Mouse (Mus musculus): ENCODE results near the gene Capzb. TPM values are rescaled to one million over a fixed set of nuclear protein-coding genes. Genes with fewer than 3 reads are reported as not detected.

Gene Capzb
- total and polyA plus RNA-seq, 2 experiments from 2014 or later = 108 to 309 TPM

DNA sequence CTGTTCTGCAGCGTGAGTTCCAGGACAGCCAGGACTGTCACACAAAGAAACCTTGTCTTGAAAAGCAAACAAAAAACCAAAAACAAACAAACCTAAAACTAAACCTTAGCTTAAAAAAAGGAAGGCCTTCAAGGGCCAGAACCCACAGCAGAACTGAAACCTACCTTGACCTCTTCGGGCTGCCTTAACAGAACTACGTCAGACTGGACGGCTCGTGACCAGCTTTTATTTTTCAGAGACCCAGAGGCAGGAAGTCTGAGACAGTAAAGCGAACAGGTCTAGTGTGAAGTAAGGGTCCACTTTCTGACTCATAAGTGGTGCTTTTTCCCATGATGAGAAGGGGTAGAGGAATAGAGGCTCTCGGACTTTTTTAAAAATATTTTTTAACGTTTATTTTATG lies 26.5 kb upstream of the Capzb start:
- TF ChIP-seq CTCF (IDR thresholded peaks at IDR 0.05) = no peak
- Histone ChIP-seq H3K4me1 (ENCODE audit: insufficient read depth, low read length) (no peaks in the 10 kb centered on the region), H3K9me3 (ENCODE audit: low read length) (no peaks in the 10 kb centered on the region), H3K27ac (ENCODE audit: low read depth, low read length) (no peak overlapping the region), H3K9ac (replicated peaks; ENCODE audit: low read length, poor library complexity, severe bottlenecking) (no peak overlapping the region), H3K4me2 (ENCODE audit: low read depth, low read length, poor library complexity, severe bottlenecking) (no peak overlapping the region), H3K36me3 (ENCODE audit: insufficient read depth, low read length) (no peaks in the 10 kb centered on the region), H3K4me3 (ENCODE audit: low read depth, low read length) (no peak overlapping the region), H3K27me3 (ENCODE audit: insufficient read depth, low read length) (no peaks in the 10 kb centered on the region)
- DNase-seq (ENCODE audit: low spot score) = no peak
- WGBS = 83% methylated on average over 8 of the region's 8 CpGs
- no peak for ATAC-seq (ENCODE audit: low FRiP score)

DNA sequence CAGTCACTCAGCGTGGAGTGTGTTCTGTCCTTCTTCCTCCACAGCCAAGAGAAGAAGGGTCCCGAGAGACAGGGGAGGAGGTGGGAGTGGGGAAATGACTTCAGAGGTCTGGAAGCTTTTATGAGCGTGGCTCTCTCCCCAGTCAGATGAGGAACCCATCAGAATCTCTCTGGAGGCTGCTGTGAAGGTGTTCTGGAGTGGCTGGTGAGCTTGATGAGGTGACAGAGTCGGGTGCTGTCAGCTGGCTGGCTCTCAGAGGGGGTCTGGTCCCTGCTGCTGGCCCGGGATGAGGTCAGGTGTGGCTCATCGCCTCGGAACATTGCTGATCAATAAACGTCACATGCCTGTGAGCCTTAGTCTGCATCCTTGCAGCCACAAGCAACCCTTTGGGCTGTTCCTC lies 25.6 kb upstream of the Capzb start:
- Histone ChIP-seq H3K36me3 (ENCODE audit: insufficient read depth, low read length) (no peaks in the 10 kb centered on the region), H3K4me1 (ENCODE audit: insufficient read depth, low read length) (no peaks in the 10 kb centered on the region), H3K9ac (replicated peaks; ENCODE audit: low read length, poor library complexity, severe bottlenecking) (no peak overlapping the region), H3K27ac (ENCODE audit: low read depth, low read length) (no peak overlapping the region), H3K27me3 (ENCODE audit: insufficient read depth, low read length) (no peaks in the 10 kb centered on the region), H3K4me3 (ENCODE audit: low read depth, low read length) (no peak overlapping the region), H3K9me3 (ENCODE audit: low read length) (no peaks in the 10 kb centered on the region), H3K4me2 (ENCODE audit: low read depth, low read length, poor library complexity, severe bottlenecking) (no peak overlapping the region)
- no peak for TF ChIP-seq CTCF (IDR thresholded peaks at IDR 0.05)
- ATAC-seq (ENCODE audit: low FRiP score) (no peak), DNase-seq (ENCODE audit: low spot score) (no peak)
- 81% methylated on average over 8 of the region's 8 CpGs for whole genome bisulfite sequencing

GRCm38 (mm10) chr4:139168985-139169747 lies 23.5 kb upstream of the Capzb start:
- TF ChIP-seq CTCF (IDR thresholded peaks at IDR 0.05) = no peak
- H3K4me3 ChIP-seq (ENCODE audit: low read depth, low read length) = no peak overlapping the region
- 76% methylated on average over 15 of the region's 15 CpGs for WGBS
- DNase-seq (ENCODE audit: low spot score) (no peak), ATAC-seq (ENCODE audit: low FRiP score) (no peak)
- H3K36me3 ChIP-seq (ENCODE audit: insufficient read depth, low read length) = no peaks in the 10 kb centered on the region
- H3K4me1 ChIP-seq (ENCODE audit: insufficient read depth, low read length) = no peaks in the 10 kb centered on the region
- H3K27me3 ChIP-seq (ENCODE audit: insufficient read depth, low read length) = no peaks in the 10 kb centered on the region
- no peaks in the 10 kb centered on the region for H3K9me3 ChIP-seq (ENCODE audit: low read length)
- no peak overlapping the region for H3K9ac ChIP-seq (replicated peaks; ENCODE audit: low read length, poor library complexity, severe bottlenecking)
- no peak overlapping the region for H3K27ac ChIP-seq (ENCODE audit: low read depth, low read length)
- H3K4me2 ChIP-seq (ENCODE audit: low read depth, low read length, poor library complexity, severe bottlenecking) = no peak overlapping the region

DNA sequence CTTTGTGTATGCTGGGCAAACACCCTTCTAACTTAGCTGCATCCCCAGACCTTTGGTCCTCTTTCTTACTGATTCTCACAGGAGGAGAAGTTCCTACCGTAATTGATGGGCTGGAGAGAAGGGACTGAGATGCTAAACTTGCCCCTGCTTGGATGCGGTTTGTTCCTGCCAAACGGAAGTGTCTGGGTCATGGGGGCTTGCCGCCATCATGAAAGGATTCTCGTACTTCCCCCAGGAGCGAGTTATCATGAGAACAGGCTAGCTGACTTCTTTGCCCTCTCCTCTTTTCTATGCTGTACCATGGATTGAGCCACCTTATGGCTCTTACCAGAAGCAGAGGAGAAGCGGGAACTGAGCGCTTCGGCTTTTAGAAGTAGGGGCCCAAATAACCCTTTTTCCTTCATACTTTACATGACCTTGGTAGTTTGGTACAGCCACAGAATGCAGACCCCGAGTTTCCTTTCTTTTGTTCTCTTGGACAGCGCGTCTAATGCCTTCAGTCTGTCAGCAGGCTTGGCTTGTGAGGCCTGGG lies 22.9 kb upstream of the Capzb start:
- Histone ChIP-seq H3K27me3 (ENCODE audit: insufficient read depth, low read length) (no peaks in the 10 kb centered on the region), H3K4me1 (ENCODE audit: insufficient read depth, low read length) (no peaks in the 10 kb centered on the region), H3K4me3 (ENCODE audit: low read depth, low read length) (no peak overlapping the region), H3K9ac (replicated peaks; ENCODE audit: low read length, poor library complexity, severe bottlenecking) (no peak overlapping the region), H3K9me3 (ENCODE audit: low read length) (no peaks in the 10 kb centered on the region), H3K27ac (ENCODE audit: low read depth, low read length) (no peak overlapping the region), H3K4me2 (ENCODE audit: low read depth, low read length, poor library complexity, severe bottlenecking) (no peak overlapping the region), H3K36me3 (ENCODE audit: insufficient read depth, low read length) (no peaks in the 10 kb centered on the region)
- WGBS = 58% methylated on average over 12 of the region's 12 CpGs
- DNase-seq (ENCODE audit: low spot score) = no peak
- no peak for ATAC-seq (ENCODE audit: low FRiP score)
- TF ChIP-seq CTCF (IDR thresholded peaks at IDR 0.05) = no peak

- DNase-seq (ENCODE audit: low spot score) (peak; percentile 31), ATAC-seq (ENCODE audit: low FRiP score) (no peak)
Measured at GRCm38 (mm10) chr4:139175061-139175971, 17.4 kb upstream of the Capzb start.

More at GRCm38 (mm10) chr4:139175061-139175971, 17.4 kb upstream of the Capzb start:
- WGBS = 57% methylated on average over 20 of the region's 20 CpGs
- Histone ChIP-seq H3K4me3 (ENCODE audit: low read depth, low read length) (no peak overlapping the region), H3K4me1 (ENCODE audit: insufficient read depth, low read length) (no peaks in the 10 kb centered on the region), H3K4me2 (ENCODE audit: low read depth, low read length, poor library complexity, severe bottlenecking) (no peak overlapping the region), H3K27ac (ENCODE audit: low read depth, low read length) (0 out of 2 replicates have a peak overlapping the region, but pooled peaks have one; percentile 8), H3K9me3 (ENCODE audit: low read length) (no peaks in the 10 kb centered on the region), H3K36me3 (ENCODE audit: insufficient read depth, low read length) (no peaks in the 10 kb centered on the region), H3K9ac (replicated peaks; ENCODE audit: low read length, poor library complexity, severe bottlenecking) (no peak overlapping the region), H3K27me3 (ENCODE audit: insufficient read depth, low read length) (no peaks in the 10 kb centered on the region)
- no peak for TF ChIP-seq CTCF (IDR thresholded peaks at IDR 0.05)

Measured in midbrain, postnatal 0 days (tissue).